Mouse (Mus musculus) myocyte (in vitro differentiated cells): Measurements from ENCODE around the gene Flot1.

Experiments used
- CEBPB ChIP-seq: IDR thresholded peaks from 2 replicates; pipeline ENCODE4 v1.6.1; 2011; ENCODE audit warnings: mild to moderate bottlenecking, moderate library complexity; ENCODE audit not compliant: poor library complexity, insufficient read depth, severe bottlenecking
- E2F4 ChIP-seq: IDR thresholded peaks from one replicate; pipeline ENCODE4 v1.6.1; 2011; ENCODE audit warnings: mild to moderate bottlenecking, control low read depth, moderate library complexity; ENCODE audit not compliant: insufficient read depth
- MAX ChIP-seq: IDR thresholded peaks from one replicate; pipeline ENCODE4 v1.6.1; 2011; ENCODE audit warnings: low read depth, mild to moderate bottlenecking, control low read depth
- MYOD1 ChIP-seq, 3 experiments: IDR thresholded peaks; one replicate each; pipeline ENCODE4 v1.6.1; 2011; ENCODE audit warnings: control low read depth in 2 of 3, low read depth in 2 of 3, mild to moderate bottlenecking in 2 of 3, moderate library complexity in 1 of 3; ENCODE audit not compliant: insufficient read length in 2 of 3, control insufficient read depth in 1 of 3
- MYOG ChIP-seq, 3 experiments: IDR thresholded peaks; one replicate each; pipeline ENCODE4 v1.6.1; 2011; ENCODE audit warnings: control low read depth in 2 of 3, low read depth in 2 of 3, mild to moderate bottlenecking in 2 of 3; ENCODE audit not compliant: insufficient read length in 2 of 3, control insufficient read depth in 1 of 3, insufficient read depth in 1 of 3
- POLR2A ChIP-seq: IDR thresholded peaks from one replicate; pipeline ENCODE4 v1.6.1; 2011; ENCODE audit warnings: low read depth, mild to moderate bottlenecking, control low read depth, moderate library complexity; ENCODE audit not compliant: insufficient read length
- POLR2AphosphoS2 ChIP-seq: IDR thresholded peaks from one replicate; pipeline ENCODE4 v1.6.1; 2011; ENCODE audit warnings: low read depth, control low read depth; ENCODE audit not compliant: insufficient read length
- REST ChIP-seq: IDR thresholded peaks from one replicate; pipeline ENCODE4 v1.6.1; 2011; ENCODE audit warnings: mild to moderate bottlenecking, control low read depth, moderate library complexity; ENCODE audit not compliant: insufficient read depth, insufficient read length
- TCF12 ChIP-seq: IDR thresholded peaks from one replicate; pipeline ENCODE4 v1.6.1; 2011; ENCODE audit warnings: mild to moderate bottlenecking, control low read depth; ENCODE audit not compliant: poor library complexity, insufficient read depth, severe bottlenecking
- USF1 ChIP-seq: IDR thresholded peaks from one replicate; pipeline ENCODE4 v1.6.1; 2011; ENCODE audit warnings: low read depth, mild to moderate bottlenecking, control low read depth, moderate library complexity

DNA sequence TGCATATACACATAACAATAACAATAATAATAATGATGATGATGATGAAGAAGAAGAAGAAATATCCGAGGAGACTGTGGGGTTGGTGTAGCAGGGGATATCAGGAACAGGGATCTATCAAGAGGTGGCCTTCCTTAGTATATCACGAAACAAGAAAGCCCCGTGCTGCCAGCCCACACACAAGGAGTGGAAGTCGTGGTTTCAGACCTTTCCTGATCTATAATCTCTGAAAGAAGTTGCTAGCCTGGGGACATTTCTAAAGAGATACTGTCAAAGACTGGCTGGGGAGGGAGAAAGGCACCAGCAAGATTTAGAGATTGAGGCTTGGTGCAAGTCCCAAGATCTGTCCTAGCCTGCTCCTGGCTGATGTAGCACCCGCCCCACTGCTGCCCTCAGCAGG lies 26.2 kb upstream of the Flot1 start:
- TF ChIP-seq POLR2A (no peak), POLR2AphosphoS2 (no peak), TCF12 (no peak), MYOD1 (IDR thresholded peaks at IDR 0.05; ENCODE audit: control insufficient read depth in 1 of 3, insufficient read length in 2 of 3, low read depth in 2 of 3) (no peak), CEBPB (no peak), MAX (no peak), USF1 (no peak), E2F4 (no peak), REST (no peak), MYOG (IDR thresholded peaks at IDR 0.05; ENCODE audit: control insufficient read depth in 1 of 3, insufficient read depth in 1 of 3, insufficient read length in 2 of 3, low read depth in 2 of 3) (no peak)
